Mouse (Mus musculus) hindlimb bud, embryonic 11.5 days (tissue): ENCODE results near the gene Otop1.

Experiments
- DNase-seq: peaks from one replicate; pipeline ENCODE4 v3.0.0-alpha.2; 2012; ENCODE audit warnings: low read depth, low spot score; ENCODE audit errors: extremely low spot score

Gene Otop1

DNA sequence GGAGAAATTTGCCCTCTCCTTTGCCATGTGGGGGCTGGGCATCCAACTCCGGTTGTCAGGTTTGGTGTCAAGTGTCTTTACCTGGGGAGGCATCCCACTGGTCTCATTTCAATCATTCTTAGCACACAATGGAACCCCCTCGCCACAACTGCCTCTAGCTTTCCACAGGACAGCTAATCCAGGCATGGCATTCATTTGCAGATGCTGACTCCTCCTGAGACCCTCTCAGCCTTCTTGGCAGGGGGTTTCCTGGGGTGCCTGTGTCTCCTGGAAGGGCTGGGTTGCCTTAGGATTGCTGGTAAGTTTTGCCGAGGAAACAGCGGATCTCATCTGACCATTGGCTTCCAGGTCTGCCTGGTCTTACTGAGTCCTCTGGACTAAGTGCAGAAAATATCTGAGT lies at the start of gene Otop1:
Gene Otop1 (plus strand): TSS at position 202 of the 400 bp plus-strand sequence.
- DNase-seq: no peak

- no peak for DNase-seq
Measured at GRCm38 (mm10) chr5:38235422-38235821, 40.4 kb upstream of the Otop1 start.

DNA sequence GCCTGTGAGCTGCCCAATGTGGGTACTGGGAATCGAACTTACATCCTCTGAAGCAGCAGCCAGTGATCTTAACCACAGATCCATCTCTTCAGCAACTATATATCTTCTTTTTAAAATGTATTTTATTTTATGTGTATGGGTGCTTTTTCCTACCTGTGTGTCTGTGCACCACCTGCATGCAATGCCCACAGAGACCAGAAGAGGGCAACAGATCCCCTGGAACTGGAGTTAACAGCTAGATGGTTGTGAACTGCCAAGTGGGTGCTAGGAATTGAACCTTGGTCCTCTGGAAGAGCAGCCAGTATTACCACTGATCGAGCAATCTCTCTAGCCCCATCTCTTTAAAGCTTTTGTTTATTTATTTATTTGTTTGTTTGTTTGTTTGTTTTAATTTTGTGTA lies 39.1 kb upstream of the Otop1 start:
- DNase-seq: no peak

GRCm38 (mm10) chr5:38240727-38241472 lies 34.9 kb upstream of the Otop1 start:
- DNase-seq: no peak

GRCm38 (mm10) chr5:38241473-38241834 lies 34.3 kb upstream of the Otop1 start:
- no peak for DNase-seq

DNA sequence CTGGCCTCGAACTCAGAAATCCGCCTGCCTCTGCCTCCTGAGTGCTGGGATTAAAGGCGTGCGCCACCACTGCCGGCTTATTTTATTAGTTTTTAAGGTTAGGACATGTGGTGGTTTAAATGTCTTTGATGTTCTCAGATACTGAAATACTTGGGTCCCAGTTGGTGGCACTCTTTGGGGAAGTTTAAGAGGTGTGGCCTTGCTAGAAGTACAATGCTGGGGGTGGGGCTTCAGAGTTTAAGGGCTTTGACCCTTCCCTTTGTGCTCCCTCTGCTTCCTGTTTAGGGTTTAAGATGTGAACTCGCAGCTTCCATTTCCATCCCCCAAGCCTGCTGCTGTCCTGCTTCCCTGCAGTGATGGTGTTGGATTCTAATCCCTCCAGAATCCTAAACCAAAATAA lies 33.8 kb upstream of the Otop1 start:
- no peak for DNase-seq

DNA sequence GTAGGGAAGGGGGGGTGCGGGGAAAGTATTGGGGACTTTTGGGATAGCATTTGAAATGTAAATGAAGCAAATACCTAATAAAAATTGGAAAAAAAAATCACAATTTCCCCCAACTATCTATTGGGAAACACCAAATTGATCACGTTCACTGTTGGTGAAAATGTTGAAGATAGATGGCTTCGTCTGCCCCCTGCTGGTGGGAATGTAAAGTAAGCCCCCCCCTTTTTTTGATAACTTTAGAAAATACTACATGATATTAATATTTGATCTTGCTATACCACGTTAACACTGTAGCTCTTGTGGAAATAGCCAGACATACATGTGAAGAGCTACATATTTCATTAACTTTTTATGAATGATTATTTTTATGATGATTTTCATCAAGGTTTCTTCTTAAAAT lies 20.6 kb upstream of the Otop1 start:
- no peak for DNase-seq

DNA sequence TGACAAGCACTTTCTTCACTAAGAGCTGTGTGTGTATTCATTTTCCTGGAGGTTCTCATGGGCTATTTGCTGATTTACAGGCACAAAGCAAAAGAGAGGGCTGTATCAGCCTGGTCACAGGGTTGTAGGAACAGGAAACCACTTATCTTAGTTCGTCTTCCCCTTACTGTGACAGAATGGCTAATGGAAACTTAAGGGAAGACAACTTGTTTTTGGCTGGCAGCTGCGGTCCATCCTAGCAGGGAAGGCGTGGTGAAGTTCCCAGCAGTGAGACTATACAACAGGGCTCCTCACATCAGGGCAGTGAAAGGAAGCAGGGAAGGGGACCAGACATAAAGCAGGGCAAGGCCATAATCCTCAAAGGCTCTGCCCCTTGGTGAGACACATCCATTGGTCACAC lies 20.1 kb upstream of the Otop1 start:
- no peak for DNase-seq

DNA sequence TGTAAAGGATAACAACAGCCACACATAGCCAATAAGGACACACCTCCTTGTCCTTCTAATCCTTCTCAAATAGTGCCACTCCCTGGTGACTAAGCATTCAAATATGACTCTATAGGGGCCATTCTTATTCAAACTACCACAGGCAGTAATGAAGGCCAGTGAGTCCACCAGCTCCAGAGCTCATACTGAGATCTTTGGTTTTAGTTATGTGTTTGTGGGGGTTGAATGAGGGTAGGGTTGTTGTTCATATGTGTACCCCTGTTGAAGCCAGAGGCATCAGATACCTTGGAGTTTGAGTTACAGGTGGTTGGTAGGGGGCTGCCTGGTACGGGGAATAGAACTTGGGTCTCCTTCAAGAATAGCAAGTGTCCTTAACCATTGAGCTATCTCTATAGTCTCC lies 19.2 kb upstream of the Otop1 start:
- DNase-seq: no peak

DNA sequence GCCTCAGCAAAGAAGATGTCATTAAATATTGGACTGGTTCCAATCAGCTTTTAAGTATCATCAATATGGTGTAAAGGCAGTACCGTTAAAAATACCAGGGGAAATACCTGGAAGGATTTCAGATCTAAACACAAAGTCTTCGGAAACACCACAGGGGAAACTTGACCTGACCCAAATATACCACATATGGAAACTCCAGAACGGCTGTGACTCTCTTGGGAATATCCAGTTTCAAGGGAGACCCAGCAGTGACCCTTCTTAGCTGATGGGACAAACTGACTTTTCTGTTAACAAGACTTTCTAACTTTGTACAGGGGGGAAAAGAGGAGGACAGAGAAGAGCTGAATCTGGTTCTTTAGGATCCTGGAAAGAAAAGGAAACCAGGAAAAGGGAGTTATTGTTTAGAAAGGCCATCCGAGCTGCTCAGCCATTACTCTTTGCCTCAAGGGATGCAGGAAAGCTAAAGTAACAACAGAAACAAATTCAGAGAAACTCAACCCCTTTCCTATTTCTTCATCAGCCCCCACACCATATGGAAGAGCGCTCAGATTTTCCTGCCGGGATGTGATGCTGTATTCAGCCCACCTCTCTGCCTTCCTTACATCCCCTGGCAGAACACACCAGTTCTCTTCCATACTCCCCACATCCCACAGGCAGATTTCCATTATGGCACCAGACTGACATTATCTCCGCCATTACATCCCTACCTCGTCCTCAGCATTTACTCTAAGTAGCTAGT lies 17.6 kb upstream of the Otop1 start:
- no peak for DNase-seq

DNA sequence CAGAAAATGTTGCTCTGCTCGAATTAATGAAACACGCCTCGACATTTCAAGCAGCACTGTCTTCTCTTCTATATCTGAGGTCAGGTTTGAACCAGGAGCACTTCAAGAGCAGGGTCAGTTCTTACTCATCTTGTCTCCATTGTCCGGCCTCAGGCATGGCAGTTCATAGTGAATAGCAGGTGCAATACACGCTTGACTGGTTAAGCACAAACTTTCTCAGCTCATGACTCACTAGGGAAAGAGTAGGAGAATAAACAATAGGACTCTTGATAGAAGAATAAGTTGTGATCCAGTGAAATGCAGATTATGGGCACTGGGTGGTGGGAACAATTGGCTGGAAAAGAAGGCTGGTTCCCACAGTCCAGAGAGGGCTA lies 17.0 kb upstream of the Otop1 start:
- no peak for DNase-seq

- DNase-seq: no peak
Measured at GRCm38 (mm10) chr5:38259455-38260106, 16.2 kb upstream of the Otop1 start.

- no peak for DNase-seq
Measured at GRCm38 (mm10) chr5:38260107-38260682, 15.6 kb upstream of the Otop1 start, which contains the start of gene Tmem128. Tmem128 (plus strand) TSS chr5:38260185.

DNA sequence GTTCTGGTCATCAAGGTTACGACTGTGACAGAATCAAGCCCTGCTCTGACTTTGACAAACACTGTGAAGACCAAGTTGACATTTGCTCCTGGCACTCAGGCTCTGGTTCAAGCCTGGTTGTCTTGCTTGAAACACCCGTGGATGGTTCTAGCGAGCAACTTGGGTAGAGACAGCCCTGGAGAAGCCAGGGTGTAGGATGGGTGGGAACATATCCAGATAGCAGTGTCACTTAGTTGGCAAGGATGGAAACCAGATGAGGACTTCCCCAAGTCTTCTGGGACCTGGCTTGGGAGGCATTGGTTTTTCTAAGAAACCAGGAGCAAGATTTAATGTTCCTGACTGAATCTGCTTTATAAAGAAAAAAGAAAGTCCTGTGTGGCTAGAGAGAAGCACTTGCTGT lies 4.8 kb upstream of the Otop1 start:
- DNase-seq: no peak

GRCm38 (mm10) chr5:38273831-38274230 lies 1.9 kb upstream of the Otop1 start:
- no peak for DNase-seq

DNA sequence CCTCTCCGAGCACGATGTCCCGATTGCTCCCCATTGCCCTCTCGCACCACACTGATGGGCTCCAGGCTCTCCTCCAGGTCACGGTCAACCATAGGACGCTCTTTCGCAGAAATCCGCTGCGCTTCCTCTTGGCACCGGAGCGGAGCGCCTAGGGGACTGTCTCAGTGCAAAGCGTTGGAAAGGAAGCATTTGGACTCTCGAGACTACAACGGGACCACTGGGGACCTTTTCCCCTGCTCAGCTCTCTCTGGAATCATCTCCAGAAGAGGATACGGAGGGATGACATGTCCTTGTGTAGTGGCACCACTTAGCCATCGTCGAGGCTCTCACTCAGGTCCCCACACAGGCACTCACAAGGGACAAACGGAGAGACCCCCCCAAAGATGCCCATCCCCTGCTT lies 679 bp downstream of the Otop1 start:
- DNase-seq: no peak

GRCm38 (mm10) chr5:38277098-38277866 lies 1.5 kb downstream of the Otop1 start:
- DNase-seq: no peak

- no peak for DNase-seq
Measured at GRCm38 (mm10) chr5:38277936-38278600, 2.3 kb downstream of the Otop1 start.

- no peak for DNase-seq
Measured at GRCm38 (mm10) chr5:38280075-38280474, 4.3 kb downstream of the Otop1 start.

GRCm38 (mm10) chr5:38285724-38286123 lies 10.0 kb downstream of the Otop1 start:
- DNase-seq: no peak
